Mouse (Mus musculus) 3134 (cell line): ENCODE measurements around the gene Rai14.

Experiments used
- DNase-seq: peaks from one replicate; pipeline ENCODE4 v3.0.0-alpha.2; 2011; ENCODE audit warnings: low spot score; ENCODE audit not compliant: insufficient read length; ENCODE audit errors: extremely low read depth

Gene Rai14

DNA sequence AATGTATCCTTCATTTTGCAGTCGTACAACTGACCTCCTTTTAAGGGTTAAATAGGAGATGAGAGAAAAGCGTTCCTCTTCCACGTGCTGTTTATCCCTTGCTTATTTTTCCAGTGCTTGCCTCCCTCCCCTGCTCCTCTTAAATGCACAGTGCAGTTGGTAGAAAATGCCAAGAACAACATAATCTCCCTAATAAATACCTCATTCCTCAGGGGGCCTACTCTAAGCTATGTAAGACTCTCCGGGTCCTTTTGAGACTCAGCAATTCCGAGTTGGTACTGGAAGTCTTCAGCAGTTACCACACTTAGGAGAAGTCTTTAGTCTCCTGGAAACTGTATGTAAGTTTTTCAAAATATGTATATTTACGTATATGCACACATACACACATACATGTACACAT is 22.9 kb downstream of the Rai14 start:
- no peak for DNase-seq

DNA sequence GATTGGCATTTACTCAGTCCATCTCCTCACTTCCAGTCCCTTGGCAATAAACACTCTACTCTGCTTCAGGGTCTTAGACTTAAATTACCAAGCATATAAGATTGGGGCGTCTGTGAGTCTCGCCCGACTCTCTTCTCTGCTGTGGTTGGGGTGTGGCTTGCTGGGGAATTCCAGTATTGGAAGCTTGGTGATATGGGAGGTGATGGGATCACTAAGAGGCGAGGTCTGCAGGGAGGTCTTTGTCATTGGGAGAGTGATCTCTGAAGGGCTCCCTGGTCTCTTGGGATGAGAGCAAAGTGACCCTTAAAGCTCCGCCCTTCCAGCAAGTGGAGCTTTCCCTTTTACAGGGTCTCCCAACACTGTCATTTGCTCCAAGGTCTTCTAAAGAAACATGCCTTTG is 23.5 kb downstream of the Rai14 start:
- DNase-seq = no peak

DNA sequence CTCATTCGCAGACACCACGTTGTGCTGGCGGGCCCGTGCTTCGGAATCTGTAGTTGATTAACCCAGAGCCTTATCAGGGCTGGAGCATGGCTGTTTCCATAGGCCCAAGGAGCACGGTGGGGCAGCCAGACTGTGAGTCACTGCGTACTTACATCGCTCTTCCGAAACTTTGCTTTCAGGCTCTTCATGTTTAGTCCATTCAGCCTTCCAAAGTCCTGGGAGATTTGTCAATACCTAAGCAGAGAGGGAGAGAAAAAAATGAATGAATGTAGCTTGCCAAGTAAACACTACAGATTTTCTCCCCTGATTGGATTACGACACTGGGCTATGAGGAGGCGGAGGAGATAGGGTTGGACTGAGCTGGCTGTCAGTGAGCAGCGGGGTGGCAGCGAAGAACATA is 24.2 kb downstream of the Rai14 start:
- no peak for DNase-seq

DNA sequence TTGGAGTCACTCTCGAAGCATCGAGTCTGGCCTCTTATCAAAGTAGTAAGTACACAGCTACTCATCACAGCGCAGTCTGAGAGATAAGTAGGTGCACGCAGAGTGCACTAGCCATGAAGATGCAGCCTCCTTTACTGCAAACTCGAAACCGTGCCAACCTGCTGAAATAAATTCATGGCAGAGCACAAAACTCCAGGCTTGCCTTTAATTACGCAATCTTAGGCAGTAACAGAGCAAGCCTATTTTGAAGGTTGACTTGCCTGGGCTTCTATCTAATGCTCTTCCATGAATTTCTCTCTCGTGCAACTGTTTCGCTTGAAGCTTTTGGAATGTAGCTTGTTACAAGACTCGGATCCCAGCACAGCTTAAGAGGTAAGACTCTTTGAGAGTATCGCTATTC is 25.1 kb downstream of the Rai14 start:
- no peak for DNase-seq

DNA sequence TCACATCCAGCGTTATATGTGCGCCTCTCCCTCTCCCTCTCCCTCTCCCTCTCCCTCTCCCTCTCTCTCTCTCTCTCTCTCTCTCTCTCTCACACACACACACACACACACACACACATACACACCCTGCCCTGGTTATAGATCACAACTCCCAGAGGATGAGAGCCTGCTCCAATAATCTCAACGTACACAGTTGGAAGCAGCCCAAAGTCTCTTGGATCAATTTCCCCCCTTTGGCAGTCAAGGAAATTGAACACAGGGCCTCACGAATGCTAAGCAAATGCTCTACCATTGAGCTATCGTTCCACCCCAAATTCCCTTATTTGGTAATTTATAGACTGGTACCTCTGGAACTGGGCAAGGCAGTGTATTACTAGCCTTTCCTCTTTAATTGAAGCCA is 25.7 kb downstream of the Rai14 start:
- DNase-seq = no peak

DNA sequence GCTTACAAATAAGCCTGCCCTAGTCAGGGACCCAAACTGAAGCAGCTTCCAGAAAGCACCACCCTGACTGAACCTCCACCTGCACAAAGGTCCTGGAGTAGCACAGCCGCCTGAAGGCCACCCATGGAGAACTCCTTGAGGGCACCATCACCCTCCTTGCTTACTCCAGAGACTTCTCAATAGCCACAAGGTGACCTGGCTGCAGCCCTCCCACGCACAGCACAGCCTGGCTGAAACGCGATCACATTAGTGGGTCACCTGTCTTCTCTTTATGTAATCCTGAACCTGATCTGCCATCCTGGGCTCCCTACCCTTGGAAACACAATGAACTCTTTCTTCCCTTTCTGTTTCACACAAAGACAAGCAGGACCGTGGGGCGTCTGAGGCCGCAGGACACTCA is 27.1 kb downstream of the Rai14 start:
- no peak for DNase-seq

DNA sequence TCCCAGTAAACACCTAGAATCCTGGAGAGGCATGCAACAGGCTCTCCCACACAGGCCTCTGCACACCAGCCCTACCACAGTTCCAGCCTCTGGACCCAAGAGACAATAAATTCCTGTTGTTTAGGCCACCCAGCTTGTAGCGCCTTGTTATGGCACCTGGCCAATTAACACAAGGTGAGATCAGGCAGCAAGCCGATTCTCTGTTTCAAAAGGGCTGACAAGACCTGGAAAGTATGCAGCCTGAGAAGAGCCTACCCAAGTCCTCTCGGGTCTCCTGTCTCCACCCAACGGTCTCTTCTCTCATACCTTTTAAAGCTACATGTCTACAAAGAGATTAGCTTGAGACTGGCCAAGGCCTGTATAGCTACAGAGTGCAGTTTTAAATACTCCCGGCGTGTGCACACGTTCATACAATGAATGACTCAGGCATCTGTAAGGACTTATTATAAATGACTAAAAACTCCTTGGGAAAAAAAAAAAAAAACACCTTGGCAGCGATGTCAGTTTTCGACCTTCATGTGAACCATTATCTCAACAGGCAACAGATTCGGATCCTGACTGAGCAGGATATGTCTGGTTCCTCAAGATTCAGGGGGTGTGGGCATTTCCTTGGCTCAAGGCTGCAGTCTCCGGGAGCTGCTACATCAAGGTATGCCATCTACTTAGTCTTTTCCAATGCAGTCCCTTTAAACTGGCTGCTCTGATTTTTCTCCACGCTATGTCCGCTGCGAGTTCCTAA is 28.6 kb downstream of the Rai14 start:
- no peak for DNase-seq

DNA sequence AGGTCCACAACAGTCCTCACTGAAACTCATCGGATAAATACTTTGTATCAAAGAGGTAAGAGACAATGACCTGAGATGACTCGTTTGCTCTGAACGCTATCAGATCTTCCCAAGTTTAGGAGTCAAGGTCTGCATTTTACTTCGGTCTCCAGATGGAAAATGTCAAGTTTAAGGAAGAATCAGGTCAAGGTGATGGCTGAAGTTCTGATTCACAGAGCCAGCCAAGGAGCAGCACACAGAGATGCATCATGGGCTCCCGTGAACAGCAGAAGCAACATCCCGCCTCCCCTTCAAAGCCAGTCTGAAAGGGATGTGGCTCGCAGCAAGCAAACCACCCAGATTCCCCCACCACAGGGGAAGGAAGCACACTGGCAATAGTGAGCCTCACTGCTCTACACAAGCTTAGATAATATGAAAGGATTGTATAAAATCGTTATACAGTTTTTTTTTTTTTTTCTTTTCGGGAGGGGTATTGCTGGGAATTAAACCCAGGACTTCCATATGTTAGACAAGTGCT is 30.7 kb downstream of the Rai14 start:
- no peak for DNase-seq

DNA sequence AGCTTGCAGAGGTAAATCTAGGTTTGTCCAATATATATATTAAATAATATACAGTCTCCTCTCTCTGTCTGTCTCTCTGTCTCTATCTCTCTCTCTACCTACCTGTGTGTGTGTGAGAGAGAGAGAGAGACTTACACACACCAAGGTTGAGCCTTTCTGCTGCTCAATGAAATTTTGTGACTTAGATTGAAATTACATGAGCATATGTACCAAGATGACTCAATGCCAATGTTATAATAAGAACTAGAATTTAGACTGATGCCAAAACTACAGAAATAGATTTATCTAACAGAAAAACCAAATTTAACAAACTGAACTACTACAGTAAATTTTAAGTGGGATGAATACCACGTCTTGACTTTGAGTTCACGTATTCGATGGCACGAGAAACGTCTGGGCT is 33.9 kb downstream of the Rai14 start:
- DNase-seq = no peak

DNA sequence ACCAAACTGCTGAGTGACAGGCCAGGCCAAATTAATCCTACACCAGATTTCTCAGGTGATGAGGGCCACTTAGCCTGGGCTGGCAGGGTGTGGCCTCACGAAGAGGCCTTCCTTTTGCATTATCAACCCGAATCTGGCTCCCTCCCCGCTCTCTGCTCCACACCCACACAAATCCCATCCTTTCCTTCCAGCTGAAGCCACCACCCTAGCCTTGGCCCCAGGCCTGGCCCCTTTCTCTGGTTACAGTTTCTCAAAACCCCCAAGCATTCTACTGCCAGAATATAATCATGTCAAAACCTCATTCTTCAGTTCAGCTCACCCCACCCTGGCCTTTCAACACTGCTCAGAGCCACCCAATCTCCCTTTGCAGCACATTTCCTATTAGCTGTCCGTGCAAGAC is 34.9 kb downstream of the Rai14 start:
- DNase-seq = no peak

DNA sequence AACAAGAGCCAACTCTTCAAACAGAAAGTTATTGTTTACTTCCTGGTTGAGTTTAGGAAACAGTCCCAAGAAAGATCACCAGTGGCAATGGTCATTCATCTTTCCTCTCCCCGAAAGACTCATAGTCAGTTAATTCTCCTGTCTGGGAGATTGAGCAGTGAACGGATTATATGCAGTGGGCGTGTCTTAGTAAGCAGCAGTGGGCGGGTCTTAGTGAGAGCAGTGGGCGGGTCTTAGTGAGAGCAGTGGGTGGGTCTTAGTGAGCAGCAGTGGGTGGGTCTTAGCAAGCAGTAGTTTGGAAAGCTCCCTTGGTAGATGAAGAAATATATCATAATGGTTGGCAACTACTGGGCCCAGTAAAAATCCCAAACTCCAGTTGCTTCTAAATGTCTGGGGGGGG is 38.6 kb downstream of the Rai14 start:
- DNase-seq = no peak

DNA sequence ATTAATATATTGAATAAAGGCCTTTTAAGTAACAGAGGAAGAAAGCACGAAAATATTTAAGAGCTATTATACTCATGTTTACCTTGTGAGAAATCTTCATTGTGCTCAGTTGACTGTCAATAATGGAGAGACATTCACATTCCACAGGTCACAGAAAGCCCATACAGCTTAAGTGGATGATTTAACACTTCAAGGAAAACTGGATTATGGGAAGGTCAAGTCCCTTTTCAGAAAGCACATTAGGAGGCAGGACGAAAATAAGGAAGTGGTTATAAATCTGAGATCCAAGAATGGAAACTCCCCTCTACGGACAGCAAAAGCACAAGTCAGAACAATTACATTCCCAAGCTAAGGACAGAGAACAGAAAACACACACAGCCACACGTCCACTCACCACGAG is 41.5 kb downstream of the Rai14 start:
- no peak for DNase-seq

DNA sequence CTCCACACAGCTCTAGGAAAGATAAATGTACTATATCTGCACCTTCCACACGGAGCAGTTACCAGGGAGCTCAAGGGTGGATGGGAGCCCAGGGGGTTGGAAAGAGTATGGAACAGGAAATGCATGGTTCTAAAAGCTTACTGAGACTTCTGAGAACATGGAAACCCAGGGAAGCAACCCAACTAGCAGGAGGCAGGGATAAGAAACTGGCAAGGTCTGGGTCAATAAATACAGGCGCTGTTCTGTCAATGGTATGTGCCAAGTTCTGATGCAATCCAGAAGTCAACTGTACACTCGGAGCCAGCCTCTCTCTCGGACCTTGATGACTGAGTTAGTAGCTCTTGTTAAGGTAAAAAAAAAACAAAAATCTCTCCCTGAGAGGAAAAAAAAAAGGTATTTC is 42.6 kb downstream of the Rai14 start:
- DNase-seq = no peak

DNA sequence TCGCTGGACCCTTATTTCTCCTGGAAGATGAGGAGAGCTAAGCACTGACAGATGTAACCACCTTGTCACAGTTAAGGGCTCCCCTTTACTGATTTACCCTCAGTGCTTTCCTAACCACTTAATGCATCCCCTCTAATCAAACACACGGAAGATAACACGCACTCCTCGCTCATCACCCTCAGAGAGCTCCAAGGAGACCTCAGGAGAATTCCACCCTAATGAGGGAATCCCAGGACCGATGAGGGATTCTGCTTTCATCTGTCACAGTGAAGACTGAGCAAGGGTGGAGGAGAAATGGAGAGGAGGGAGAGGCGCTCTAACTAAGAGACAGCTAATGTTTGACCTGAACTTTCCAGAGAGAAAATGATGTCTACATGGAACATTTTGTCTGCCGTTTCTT is 44.3 kb downstream of the Rai14 start:
- no peak for DNase-seq

DNA sequence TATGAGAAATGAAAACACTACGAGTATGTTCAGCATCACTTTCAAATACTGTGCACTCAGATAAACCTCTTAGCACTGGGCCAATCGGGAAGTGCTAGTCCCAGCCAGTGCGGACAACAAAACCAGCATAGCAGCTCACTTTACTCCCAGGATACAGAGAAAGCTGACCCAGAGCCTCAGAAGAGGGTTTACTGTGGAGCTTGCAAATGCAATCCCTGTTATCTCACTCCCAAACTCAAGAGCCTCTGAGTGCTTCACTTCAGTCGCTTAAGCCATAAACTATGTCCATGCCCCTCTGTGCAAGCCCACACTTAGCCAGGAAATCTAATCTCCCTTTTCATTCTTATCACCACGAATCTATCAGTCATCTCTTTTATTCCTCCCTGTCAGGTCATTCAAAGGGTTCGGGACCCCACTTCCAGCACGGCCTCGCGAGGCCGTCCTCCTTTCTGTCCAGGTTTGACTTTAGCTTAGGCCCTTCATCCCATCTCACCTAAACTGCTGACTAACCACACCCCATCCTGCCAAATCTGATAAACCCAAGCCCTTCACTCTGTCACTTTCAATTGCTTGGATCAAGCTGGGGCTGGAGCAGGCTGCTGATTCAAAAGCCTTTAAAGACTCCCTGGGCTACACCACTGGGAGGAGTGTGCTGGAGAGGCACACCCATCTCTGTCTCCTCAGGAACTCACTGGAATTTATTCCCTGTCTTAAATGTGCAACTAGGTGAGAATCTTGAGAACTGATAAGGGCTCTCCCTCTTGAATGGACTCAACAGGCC is 46.1 kb downstream of the Rai14 start:
- DNase-seq = no peak

DNA sequence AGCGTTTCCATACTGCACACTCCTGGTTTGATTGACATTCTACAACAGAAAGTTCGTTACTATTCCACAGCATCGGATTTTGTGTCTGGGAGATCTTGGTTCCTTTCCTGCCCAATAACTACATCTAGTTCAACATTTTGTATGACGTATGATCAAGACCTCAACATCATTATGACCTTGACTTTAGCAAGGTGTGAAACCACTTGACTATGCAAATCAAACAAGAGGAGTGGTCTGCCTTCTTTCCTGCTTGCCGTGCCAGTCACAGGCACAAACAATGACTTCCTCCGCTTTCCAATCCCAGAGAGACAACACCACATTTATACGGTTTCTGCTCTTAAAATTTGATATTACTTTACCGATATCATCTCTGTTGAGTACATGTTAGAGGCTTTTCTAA is 48.6 kb downstream of the Rai14 start:
- no peak for DNase-seq

DNA sequence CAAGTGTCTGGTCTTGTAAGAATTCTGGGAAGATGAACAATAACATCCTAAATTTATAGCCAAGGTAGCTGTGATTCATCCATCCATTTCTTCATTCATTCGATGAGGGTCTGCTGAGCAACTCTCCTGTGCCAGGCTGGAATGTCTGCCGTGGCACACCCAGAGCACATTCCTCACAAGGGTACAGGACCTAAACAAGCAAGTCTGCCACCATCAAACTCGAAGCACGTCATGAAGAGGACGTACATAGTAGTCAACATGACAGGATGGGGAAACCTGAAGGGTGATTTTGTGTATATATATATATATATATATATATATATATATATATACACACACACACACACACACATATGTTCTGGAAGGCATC is 49.9 kb downstream of the Rai14 start:
- DNase-seq = no peak

DNA sequence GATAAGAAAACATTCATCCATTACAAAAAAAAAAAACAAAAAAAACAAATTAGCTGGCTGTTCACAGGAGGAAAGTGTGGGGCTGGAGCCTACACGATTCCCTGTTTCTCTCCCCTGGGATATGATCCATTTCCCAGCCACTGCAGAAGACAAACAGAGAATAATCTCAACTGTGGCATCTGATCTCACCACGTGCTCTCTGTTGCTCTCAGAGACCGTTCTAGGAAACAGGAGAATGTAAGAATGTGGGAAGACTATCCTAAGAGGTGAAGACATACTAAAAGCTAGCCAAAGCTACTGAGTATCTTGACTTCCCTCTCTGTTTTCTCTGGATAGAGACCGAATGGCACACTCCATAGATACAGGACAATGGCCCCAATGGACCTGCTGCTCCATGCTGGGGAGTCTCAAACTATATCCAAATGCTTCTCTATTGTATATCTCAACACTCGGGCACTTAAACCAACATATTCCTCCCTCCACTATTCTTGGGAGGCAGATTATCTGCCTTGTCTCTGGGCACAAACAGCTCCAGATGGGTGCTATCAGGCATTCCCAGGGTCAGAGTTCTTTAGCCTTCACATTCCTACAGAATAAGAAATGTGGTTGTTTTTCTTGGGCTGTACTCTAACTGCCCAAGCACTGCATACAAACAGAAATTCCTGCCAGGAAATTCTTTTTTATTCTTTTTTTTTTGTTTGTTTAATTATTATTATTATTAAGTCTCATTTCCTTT is 50.5 kb downstream of the Rai14 start:
- DNase-seq = no peak

DNA sequence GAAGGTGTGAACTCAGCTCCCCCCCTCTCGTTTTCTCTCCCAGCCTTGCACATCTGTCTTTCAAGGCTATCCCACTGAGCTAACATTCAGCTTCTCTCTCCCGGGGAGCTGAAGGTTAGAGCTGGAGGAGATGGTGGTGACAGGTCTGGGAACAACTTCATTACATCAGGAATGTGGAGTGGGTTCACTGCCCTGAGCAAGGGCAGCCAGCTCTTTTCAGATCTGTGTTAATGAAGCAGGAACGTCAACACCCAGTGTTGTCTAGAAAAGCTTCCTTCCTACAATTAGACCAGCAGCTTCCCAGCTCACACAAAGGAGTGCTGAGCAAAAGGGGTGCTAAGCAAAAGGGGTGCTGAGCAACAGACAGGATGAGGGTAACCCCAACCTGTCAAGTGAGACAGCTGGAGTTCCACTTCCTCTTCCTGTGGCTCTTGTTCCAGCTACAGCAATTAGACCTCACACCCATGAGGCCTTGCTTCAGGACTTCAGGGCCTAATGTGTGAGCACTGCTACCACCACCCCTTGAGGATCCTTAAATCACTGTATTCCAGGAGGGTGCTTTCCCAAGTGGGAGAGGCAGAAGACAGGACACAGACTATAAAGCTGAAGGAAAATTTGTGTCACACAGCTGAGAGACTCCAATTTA is 52.3 kb downstream of the Rai14 start:
- DNase-seq = no peak

DNA sequence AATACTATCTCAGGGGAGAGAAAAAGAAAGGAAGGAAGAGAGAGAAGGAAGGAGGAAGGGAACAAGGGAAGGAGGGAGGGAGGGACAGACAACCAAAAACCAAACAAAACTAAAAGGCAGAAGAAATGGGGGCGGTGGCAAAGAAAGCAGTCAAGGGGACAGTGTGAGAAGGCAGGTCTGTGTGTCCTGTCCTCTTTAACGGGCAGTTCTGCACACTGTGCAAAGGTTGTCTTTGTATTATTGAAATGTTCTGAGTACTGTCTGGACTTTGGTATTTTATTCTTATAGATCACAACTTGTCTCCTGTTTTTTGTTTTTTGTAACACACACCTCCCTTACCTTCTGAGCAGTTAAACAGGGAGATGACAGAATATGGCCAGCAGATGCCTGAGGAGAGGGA is 55.6 kb downstream of the Rai14 start:
- no peak for DNase-seq

DNA sequence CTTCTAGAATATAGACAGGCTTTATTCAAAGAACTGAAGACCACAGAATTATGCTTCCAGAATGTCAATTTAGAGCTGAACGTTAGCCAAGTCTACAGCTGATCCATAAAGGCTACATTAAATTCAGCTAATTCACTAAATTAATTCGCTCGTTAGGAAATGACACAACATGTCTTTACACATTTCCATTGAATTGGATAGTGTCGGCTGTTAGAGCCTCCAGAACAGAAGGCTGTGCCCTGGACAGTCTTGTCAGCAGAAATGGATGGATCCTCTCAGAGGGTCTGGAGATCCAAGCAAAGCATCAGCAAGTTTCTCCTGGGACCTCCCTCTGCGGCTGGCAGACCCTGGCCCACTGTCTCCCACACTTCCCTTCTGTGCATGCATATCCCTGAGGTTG is 58.3 kb downstream of the Rai14 start:
- DNase-seq = no peak
